Mouse (Mus musculus) cerebellum, adult 2 months (tissue): ENCODE measurements at regions not wholly inside any gene's neighbourhood (a gene's known extent, or its start where the extent isn't known, plus 50 kb on each side); places are given as distances from the start of the nearest gene placed in this dataset.

Source experiments
- CTCF ChIP-seq: fragments of 200-500 bp; IDR thresholded peaks from 2 replicates; pipeline ENCODE4 v1.5.1; 2011; ENCODE audit warnings: low read depth, mild to moderate bottlenecking, control low read depth, low read length, moderate library complexity, borderline replicate concordance; ENCODE audit not compliant: insufficient read depth
- POLR2A ChIP-seq: fragments of 200-500 bp; IDR thresholded peaks from 2 replicates; pipeline ENCODE4 v1.6.1; 2011; ENCODE audit warnings: low read length, control low read depth, borderline replicate concordance; ENCODE audit not compliant: insufficient read depth

GRCm38 (mm10) chr4:24006257-24006955 lies 489.8 kb upstream of the Mms22l start:
- TF ChIP-seq CTCF: no peak
- no peak for TF ChIP-seq POLR2A
